Mouse (Mus musculus) left cerebral cortex, adult 2 months (tissue): ENCODE measurements at regions not wholly inside any gene's neighbourhood (a gene's known extent, or its start where the extent isn't known, plus 50 kb on each side); places are given as distances from the start of the nearest gene placed in this dataset.

Source experiments
- DNase-seq, 2 experiments: peaks; one replicate each; pipeline ENCODE4 v3.0.0; 2021 to 2022; ENCODE audit warnings: low spot score in 2 of 2, mixed read lengths in 1 of 2; ENCODE audit errors: extremely low spot score in 1 of 2
- H3K27ac ChIP-seq: fragments of 200-600 bp; 2 replicates; pipeline ENCODE4 v1.8.1; 2022
- H3K4me3 ChIP-seq: fragments of 200-600 bp; 2 replicates; pipeline ENCODE4 v1.8.1; 2022
- CTCF ChIP-seq: fragments of 200-600 bp; IDR thresholded peaks from 2 replicates; pipeline ENCODE4 v1.8.1; 2022; ENCODE audit warnings: antibody characterized with exemption, mild to moderate bottlenecking, moderate library complexity
- intact Hi-C: fragments of 180-260 bp; cut with DNase I; formaldehyde crosslinking; loops from one replicate; pipeline ENCODE4 v1.15.1; 2025

DNA sequence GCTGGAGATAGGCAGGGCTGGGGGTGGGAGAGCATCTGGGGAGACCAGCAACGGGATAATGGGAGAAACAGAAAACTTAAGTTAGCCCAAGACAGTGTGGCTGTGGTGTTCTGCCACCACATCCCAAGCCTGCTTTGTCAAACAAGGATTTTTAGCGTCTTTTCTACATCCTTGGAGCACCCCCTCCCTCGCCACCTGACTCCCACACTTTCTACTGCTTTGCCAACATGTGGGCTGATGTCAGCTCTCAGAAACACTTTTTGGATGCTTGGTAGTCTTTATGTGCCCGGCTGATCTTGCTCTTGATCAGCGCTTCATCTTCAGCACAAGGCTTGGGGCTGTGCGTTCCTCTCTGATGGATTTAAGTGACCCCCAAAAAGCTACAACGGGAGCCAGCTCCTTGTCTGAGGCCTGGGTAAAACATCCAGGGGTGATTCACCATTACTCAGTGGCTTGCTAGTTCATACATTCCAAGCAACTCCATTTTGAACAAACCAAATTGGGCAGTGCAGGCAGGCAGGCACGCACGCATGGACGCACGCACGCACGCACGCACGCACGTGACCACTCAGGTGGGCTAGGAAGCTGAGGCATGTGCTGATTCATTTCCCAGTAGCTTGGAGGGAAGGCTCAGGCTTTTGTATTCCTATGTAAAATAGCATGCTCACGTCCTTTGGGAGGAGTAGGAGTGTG is 260.6 kb upstream of the Gm10131 start:
- TF ChIP-seq CTCF = no peak
- DNase-seq = peak; percentile 69 to 78
- Histone ChIP-seq H3K4me3 (no peak overlapping the region), H3K27ac (peak overlapping the region; percentile 89)
- intact Hi-C loops = loop anchor here (1.0 to 5.0 kb wide), 3 partner anchors 20 to 165 kb away; no protein-coding TSS in a partner anchor

DNA sequence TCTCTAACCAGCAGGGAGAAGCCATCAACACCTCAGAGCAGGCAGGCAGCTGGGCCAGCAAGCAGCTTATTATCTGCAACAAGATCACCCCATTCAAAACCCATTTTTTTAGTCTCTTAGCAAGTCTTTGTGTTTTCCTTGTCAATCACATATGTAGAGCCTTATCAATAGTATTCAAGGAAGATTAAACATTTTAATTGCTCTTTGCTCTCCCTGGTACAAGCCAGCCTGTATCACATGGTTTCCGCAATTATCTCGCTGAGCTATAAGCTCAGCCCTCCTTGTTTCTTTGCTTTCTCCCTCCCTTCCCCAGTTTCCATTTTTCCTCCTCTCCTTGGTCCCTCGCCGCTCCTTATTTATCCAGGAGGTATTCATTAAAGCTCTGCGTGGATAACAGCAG is 259.9 kb upstream of the Gm10131 start:
- DNase-seq = no peak
- Histone ChIP-seq H3K27ac (peak overlapping the region; percentile 89), H3K4me3 (no peak overlapping the region)
- intact Hi-C loops = loop anchor here (5.0 kb wide), 1 partner anchor 164 kb away; no protein-coding TSS in a partner anchor
- no peak for TF ChIP-seq CTCF

DNA sequence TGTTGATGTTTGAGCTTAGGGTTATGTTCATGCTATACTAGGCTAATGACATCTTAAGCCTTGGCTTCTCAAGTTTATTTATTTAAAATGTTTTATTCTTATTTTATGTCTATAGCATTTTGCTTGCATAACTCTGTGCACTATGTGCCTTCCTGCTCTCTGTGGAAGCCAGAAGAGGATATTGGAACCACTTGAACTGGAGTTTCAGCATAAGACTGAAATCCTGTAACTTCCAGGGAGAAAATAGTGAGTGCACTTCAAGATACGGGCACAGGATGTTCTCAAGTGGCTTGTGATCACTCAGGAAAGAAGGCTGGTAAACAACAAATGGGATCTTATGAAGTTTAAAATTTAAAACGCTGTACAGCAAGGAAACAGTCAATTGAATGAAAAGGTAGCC is 257.0 kb upstream of the Gm10131 start:
- no peak for DNase-seq
- no peak overlapping the region for H3K27ac ChIP-seq
- no peak overlapping the region for H3K4me3 ChIP-seq
- TF ChIP-seq CTCF = no peak
- intact Hi-C loops = no loop called here

DNA sequence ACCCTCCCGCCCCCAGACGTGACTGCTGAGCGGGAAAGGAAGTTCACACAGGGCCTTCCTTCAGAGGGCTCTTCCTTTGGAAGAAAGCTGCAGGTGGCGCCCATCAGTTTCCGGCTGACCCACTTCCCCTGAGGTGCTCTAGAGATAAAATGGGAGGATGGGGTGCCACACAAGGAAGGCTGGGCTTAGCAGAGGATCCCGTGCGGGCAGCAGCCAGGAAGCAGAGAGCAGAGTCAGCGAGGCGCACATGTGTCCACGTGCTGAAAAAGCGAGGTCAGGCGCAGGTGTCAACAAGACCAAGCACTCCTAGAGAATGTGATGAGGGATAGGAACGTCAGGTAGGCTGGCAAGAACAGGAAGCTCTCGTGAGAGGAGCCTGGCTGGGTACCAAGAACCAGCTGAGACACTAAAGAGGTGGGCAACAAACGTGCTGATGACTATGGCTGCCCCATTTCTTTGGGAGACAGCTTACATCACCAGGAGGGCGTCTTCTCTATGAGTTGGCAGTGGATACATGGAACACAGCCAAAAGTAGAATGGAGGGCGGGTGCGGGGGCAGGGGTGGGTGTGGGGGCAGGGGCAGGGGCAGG is 253.0 kb upstream of the Gm10131 start:
- TF ChIP-seq CTCF = no peak
- Histone ChIP-seq H3K27ac (no peak overlapping the region), H3K4me3 (no peak overlapping the region)
- intact Hi-C loops = no loop called here
- no peak for DNase-seq

DNA sequence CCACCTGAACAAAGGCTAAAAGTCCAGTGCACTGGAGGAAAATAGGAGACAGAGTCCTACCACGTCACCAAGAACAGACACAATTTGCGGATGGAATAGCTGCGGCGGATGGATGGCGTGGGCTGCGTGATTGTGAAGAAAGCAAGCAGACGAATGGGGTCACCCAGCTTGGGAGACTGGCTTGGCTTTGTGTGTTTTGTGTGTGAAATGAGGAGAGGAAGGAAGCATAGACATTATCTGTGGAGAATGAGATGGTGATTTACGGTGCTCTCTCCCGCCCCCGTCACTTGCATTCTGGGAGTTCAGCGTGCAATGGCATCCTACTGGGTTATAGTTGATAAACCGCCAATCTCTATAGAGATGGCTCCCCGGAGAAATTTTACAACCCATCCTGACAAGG is 252.1 kb upstream of the Gm10131 start:
- TF ChIP-seq CTCF = no peak
- intact Hi-C loops = no loop called here
- H3K4me3 ChIP-seq = no peak overlapping the region
- no peak overlapping the region for H3K27ac ChIP-seq
- DNase-seq = no peak

DNA sequence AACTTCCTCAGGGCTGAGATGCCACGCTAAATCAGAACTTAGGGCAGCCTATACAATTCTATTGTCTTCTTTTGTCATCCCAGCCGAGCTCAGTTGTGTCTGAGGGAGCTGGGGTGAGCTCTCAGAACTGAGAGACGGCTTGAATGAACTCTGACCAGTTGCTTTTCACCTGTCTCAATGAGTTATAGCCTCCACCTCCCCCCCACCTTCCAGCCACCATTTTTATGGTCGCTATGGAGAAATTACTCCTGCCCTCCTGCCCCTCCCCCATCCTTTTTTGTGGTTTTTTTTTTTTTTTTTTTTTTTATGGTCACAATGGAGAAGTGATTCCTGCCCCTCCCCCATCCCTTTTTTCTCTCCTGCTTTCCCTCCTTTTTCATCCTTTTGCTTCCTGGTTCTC is 251.6 kb upstream of the Gm10131 start:
- H3K27ac ChIP-seq = no peak overlapping the region
- DNase-seq = no peak
- intact Hi-C loops = no loop called here
- H3K4me3 ChIP-seq = no peak overlapping the region
- no peak for TF ChIP-seq CTCF

DNA sequence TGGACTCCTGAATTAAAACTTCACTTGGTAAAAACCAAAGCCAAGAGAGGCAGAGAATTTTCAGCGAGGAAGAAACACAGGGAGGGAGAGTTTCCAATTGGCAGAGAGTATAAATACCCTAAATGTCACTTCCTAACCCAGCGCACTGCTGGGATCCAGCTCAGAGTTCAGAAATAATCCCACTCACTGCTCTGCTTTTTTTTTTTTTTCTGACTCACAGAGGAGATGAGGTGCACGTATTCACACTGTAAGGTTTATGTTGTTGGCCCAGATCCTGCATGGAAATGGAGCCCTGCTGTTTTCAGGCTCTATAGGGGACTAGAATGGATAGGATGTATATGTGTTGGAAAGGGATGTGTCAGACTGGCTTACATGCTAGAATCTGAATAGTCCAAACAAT is 249.8 kb upstream of the Gm10131 start:
- intact Hi-C loops = no loop called here
- Histone ChIP-seq H3K4me3 (no peak overlapping the region), H3K27ac (no peak overlapping the region)
- DNase-seq = no peak
- TF ChIP-seq CTCF = no peak

DNA sequence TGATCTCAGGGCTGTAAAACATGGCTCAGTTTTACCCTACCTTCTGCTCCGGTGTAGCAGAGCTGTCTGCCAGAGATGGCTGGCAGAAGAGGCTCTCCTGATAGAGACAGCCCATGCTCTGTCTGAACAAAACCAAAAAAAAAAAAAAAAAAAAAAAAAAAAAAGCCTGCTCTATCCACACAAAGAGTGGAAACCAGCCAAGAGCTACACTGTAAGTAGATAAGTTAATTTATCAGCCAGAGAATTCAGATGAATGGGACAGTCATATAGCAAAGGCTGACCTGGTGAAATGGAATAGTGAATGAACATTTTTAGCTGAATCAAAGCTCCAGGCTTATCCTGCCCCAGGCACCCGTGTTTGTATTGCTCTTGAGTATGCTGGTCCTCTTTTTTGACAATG is 248.2 kb upstream of the Gm10131 start:
- intact Hi-C loops = no loop called here
- no peak overlapping the region for H3K27ac ChIP-seq
- DNase-seq = no peak
- no peak overlapping the region for H3K4me3 ChIP-seq
- TF ChIP-seq CTCF = no peak

DNA sequence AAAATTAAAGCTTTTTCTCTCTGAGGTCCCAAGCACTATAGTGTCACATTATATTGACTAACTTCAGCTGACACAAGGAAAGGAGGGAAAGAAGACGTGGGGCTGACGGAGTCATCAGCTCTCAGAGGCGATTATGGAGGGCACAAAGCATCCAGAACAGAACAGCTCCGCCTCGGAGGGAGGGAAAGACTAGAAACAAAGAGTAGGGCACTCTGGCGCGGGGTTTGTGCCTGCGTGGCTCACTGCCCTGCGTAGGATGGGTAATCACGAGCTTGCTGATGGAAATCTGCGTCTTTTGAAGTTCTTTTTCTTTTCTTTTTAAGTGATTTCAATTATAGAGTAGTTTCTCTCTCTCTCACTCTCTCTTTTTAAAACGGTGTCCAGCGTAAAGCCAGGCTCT is 243.5 kb upstream of the Gm10131 start:
- no peak for TF ChIP-seq CTCF
- Histone ChIP-seq H3K27ac (no peak overlapping the region), H3K4me3 (no peak overlapping the region)
- DNase-seq = no peak
- intact Hi-C loops = no loop called here

DNA sequence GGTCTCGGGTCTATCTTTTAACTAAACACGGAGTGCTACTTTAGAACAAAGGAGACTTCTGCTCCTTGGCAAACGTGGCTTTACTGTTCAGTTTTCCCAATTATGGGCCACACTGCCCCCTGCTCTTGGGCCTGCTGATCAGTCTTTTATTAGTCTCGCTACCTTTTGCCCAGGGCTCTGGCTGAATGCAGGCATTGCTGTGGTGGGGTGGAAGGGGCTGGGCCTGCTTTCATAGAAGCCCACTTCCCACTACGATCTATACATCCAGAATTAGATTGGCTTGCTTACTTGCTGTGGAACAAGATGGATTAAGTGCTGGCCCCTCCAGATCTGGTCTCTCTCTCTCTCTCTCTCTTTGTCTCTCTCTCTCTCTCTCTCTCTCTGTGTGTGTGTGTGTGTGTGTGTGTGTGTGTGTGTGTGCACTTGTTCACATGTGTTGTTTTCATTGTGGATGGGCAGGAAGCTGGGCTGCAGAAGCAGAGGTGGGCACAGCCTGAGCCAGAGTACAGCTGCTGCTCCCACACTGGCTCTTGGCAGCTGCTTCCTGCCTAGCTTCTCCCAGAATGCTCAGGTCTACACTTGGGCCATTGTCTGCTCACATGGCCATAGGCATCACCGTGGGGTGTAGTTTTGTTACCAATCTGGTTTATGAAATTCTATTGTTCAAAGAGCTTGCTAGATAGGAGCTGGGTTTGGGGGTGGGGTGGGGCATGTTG is 241.8 kb upstream of the Gm10131 start:
- H3K4me3 ChIP-seq = no peak overlapping the region
- intact Hi-C loops = no loop called here
- no peak overlapping the region for H3K27ac ChIP-seq
- DNase-seq = no peak
- no peak for TF ChIP-seq CTCF

DNA sequence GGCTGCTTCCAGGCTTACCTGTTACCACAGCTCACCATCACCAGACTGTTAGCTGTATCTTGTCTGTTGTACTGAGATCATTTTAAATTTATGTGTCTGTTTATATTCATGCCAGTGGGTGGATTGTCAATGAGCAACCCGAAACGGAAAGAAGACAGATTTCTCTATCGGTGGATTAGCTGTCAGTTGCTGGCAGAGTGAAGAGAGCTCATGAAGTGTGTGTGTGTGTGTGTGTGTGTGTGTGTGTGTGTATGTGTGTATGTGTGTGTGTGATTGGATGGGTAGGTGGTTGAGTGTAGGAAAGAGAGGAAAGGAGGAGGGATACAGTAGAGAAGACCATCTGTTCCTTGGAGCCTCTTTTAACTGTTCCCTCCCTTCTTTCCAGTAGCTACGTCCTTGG is 223.3 kb upstream of the Gm10131 start:
- no peak overlapping the region for H3K4me3 ChIP-seq
- intact Hi-C loops = loop anchor here (1.0 to 5.0 kb wide), 4 partner anchors 37 to 127 kb away; no protein-coding TSS in a partner anchor
- TF ChIP-seq CTCF = no peak
- peak overlapping the region; percentile 47 for H3K27ac ChIP-seq
- DNase-seq = no peak

DNA sequence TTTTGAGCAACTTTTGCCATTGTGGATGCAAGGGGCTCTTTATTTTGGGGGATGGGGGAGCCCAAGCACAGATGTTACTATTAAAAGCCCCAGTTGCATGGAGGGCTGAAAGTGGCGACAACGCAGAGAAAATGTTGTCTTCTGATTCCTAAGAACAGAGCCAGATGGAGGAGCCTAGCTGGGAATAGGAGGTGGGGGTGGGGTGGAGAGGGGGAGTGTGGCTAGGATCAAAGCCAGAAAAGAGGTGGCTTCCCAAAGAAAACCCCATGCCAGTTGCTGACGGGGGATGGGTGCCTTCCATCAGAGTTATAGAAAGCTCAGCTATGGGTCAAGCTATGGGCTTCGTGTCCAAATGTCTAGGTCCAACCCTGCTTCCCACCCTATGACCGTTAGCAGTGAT is 220.1 kb upstream of the Gm10131 start:
- Histone ChIP-seq H3K27ac (no peak overlapping the region), H3K4me3 (no peak overlapping the region)
- intact Hi-C loops = loop anchor here (5.0 kb wide), 1 partner anchor 94 kb away; no protein-coding TSS in a partner anchor
- DNase-seq = no peak
- TF ChIP-seq CTCF = no peak

DNA sequence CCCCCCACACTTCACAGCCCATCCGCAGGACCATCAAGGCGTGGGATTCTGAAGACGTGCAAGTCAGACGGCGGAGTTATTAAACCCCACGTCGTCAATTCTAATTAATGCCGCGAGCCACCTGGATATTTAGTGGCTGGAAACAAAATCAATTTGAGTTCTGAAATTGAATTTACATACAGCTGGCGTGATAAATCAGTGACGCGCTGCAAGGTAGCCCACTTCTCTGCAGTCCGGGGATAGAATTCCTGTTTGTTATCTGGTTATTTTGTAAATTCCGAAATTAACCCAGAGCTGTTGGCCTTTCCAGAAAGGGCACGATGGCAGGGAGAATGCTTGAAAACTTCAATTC is 215.1 kb upstream of the Gm10131 start:
- Histone ChIP-seq H3K27ac (peak overlapping the region; percentile 50; the same call in 1 of the 2 replicates), H3K4me3 (peak overlapping the region; percentile 30)
- no peak for DNase-seq
- no peak for TF ChIP-seq CTCF
- intact Hi-C loops = loop anchor here (5.0 kb wide), 1 partner anchor 109 kb away; no protein-coding TSS in a partner anchor
